Mouse (Mus musculus): ENCODE measurements around the gene Cdan1.

DNA sequence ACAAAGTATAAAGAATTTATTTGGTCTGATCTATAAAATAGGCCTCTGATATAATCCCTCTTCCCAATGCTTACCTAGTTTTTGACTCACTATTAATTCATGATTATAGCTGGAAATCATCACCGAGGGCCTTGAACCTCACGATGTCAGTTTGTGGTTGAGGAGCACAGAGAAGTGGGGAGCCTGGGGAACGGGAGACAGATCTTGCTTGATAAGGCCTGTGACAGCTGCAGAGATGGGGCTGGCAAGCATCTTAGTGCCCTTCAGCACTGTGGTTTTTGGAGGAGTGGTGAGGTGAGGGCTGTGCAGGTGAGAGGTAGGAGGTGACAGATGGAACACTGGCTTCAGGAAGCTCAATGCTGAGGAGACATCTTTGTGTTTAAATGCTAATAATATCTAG is 139.8 kb downstream of the Cdan1 start:
- TF ChIP-seq CTCF (IDR thresholded peaks at IDR 0.05; ENCODE audit: borderline replicate concordance, control insufficient read depth, extremely low read depth, insufficient read depth, low read length, poor library complexity) = no peak
- no peak for TF ChIP-seq POLR2A (IDR thresholded peaks at IDR 0.05; ENCODE audit: control insufficient read depth, extremely low read depth, insufficient read depth, low read length, poor library complexity)
